Mouse (Mus musculus) CH12.LX (cell line): ENCODE data around the gene Minos1. TPM values are rescaled to one million over a fixed set of nuclear protein-coding genes. Genes with fewer than 3 reads are reported as not detected.

ENCODE experiments used
- DNase-seq: peaks from one replicate; pipeline ENCODE4 v3.0.0-alpha.2; 2013; ENCODE audit errors: extremely low read depth
- H3K27ac ChIP-seq: 2 replicates; pipeline ENCODE4 v1.5.1; 2012; ENCODE audit warnings: low read depth, mild to moderate bottlenecking, control low read depth, moderate library complexity; ENCODE audit not compliant: insufficient read depth
- H3K27me3 ChIP-seq: replicated peaks from 2 replicates; pipeline ENCODE3; 2012; ENCODE audit warnings: inconsistent platforms
- H3K36me3 ChIP-seq, 2 experiments: replicated peaks in 1 of 2; 2 replicates each; pipeline versions ENCODE3 to v1.6.1; 2012; ENCODE audit warnings: inconsistent platforms in 1 of 2, low read length in 1 of 2, mild to moderate bottlenecking in 1 of 2, mixed read lengths in 1 of 2, moderate library complexity in 1 of 2; ENCODE audit not compliant: control insufficient read depth in 1 of 2, insufficient read depth in 1 of 2
- H3K4me1 ChIP-seq, 2 experiments: 2 replicates each; pipeline ENCODE4 v1.6.1; 2012; ENCODE audit warnings: inconsistent platforms in 1 of 2, moderate library complexity in 1 of 2; ENCODE audit not compliant: insufficient read depth in 2 of 2, control insufficient read depth in 1 of 2
- H3K4me2 ChIP-seq: 2 replicates; pipeline ENCODE4 v1.6.1; 2012; ENCODE audit warnings: low read depth, mild to moderate bottlenecking, control low read depth; ENCODE audit not compliant: poor library complexity, insufficient read depth, severe bottlenecking
- H3K4me3 ChIP-seq, 3 experiments: fragments of 150-350 bp in 1 of 3; sonication (generic) in 1 of 3; replicated peaks in 1 of 3; 2 replicates each; pipeline versions ENCODE3 to v1.5.1; 2011 to 2012; ENCODE audit warnings: low read depth in 2 of 3, low read length in 2 of 3, mild to moderate bottlenecking in 2 of 3, moderate library complexity in 2 of 3, control low read depth in 1 of 3, improper control_type of control experiment in 1 of 3, inconsistent platforms in 1 of 3, mixed read lengths in 1 of 3; ENCODE audit not compliant: poor library complexity in 1 of 3
- H3K79me2 ChIP-seq: replicated peaks from 2 replicates; pipeline ENCODE4 v1.6.1; 2012; ENCODE audit warnings: mild to moderate bottlenecking, moderate library complexity; ENCODE audit not compliant: control insufficient read depth, poor library complexity, insufficient read depth, severe bottlenecking; ENCODE audit errors: extremely low read depth
- H3K9ac ChIP-seq: 2 replicates; pipeline ENCODE4 v1.6.1; 2012; ENCODE audit warnings: low read depth, mild to moderate bottlenecking, control low read depth, moderate library complexity; ENCODE audit not compliant: insufficient read depth
- H3K9me3 ChIP-seq: replicated peaks from 2 replicates; pipeline ENCODE3; 2012; ENCODE audit warnings: low read length, inconsistent platforms, mixed read lengths
- E2F4 ChIP-seq: IDR thresholded peaks from 2 replicates; pipeline ENCODE4 v1.6.1; 2011; ENCODE audit warnings: low read depth, low read length, improper control_type of control experiment; ENCODE audit not compliant: insufficient replicate concordance
- ETS1 ChIP-seq: conservative IDR thresholded peaks from 2 replicates; pipeline ENCODE4 v1.6.1; 2012; ENCODE audit warnings: low read depth, mild to moderate bottlenecking, inconsistent platforms, low read length, improper control_type of control experiment, moderate library complexity
- GABPA ChIP-seq: IDR thresholded peaks from 2 replicates; pipeline ENCODE4 v1.6.1; 2012; ENCODE audit warnings: low read depth, low read length, improper control_type of control experiment, inconsistent platforms; ENCODE audit not compliant: insufficient replicate concordance
- HCFC1 ChIP-seq: IDR thresholded peaks from 2 replicates; pipeline ENCODE4 v1.6.1; 2012; ENCODE audit warnings: low read depth, mild to moderate bottlenecking, inconsistent platforms, low read length, improper control_type of control experiment
- JUN ChIP-seq: IDR thresholded peaks from 2 replicates; pipeline ENCODE4 v1.6.1; 2011; ENCODE audit warnings: low read depth, mild to moderate bottlenecking, low read length, improper control_type of control experiment, moderate library complexity; ENCODE audit not compliant: insufficient read depth
- JUND ChIP-seq: conservative IDR thresholded peaks from 2 replicates; pipeline ENCODE4 v1.6.1; 2011; ENCODE audit warnings: low read depth, low read length, improper control_type of control experiment
- KAT2A ChIP-seq: IDR thresholded peaks from 2 replicates; pipeline ENCODE4 v1.6.1; 2012; ENCODE audit warnings: low read length, improper control_type of control experiment, inconsistent platforms; ENCODE audit not compliant: insufficient replicate concordance
- MAX ChIP-seq: IDR thresholded peaks from 2 replicates; pipeline ENCODE4 v1.6.1; 2011; ENCODE audit warnings: low read length, improper control_type of control experiment
- MXI1 ChIP-seq: IDR thresholded peaks from 2 replicates; pipeline ENCODE4 v1.6.1; 2011; ENCODE audit warnings: mild to moderate bottlenecking, low read depth, low read length, improper control_type of control experiment
- MYC ChIP-seq: IDR thresholded peaks from 2 replicates; pipeline ENCODE4 v1.6.1; 2011; ENCODE audit warnings: low read depth, mild to moderate bottlenecking, improper control_type of control experiment, low read length
- NELFE ChIP-seq: IDR thresholded peaks from 2 replicates; pipeline ENCODE4 v1.6.1; 2011; ENCODE audit warnings: low read depth, low read length, improper control_type of control experiment
- NRF1 ChIP-seq: IDR thresholded peaks from 2 replicates; pipeline ENCODE4 v1.6.1; 2014; ENCODE audit warnings: low read depth, mild to moderate bottlenecking, inconsistent platforms, low read length, improper control_type of control experiment, moderate library complexity
- POLR2A ChIP-seq: IDR thresholded peaks from 2 replicates; pipeline ENCODE4 v1.6.1; 2011; ENCODE audit warnings: low read depth, mild to moderate bottlenecking, improper control_type of control experiment, low read length
- POLR2AphosphoS2 ChIP-seq: IDR thresholded peaks from 2 replicates; pipeline ENCODE4 v1.6.1; 2011; ENCODE audit warnings: low read depth, low read length, improper control_type of control experiment
- RCOR1 ChIP-seq: conservative IDR thresholded peaks from 2 replicates; pipeline ENCODE4 v1.6.1; 2012; ENCODE audit warnings: low read depth, mild to moderate bottlenecking, inconsistent platforms, low read length, improper control_type of control experiment
- SMC3 ChIP-seq: IDR thresholded peaks from 2 replicates; pipeline ENCODE4 v1.6.1; 2011; ENCODE audit warnings: low read depth, low read length, improper control_type of control experiment
- TBP ChIP-seq: conservative IDR thresholded peaks from 2 replicates; pipeline ENCODE4 v1.6.1; 2011; ENCODE audit warnings: low read depth, low read length, improper control_type of control experiment
- TCF12 ChIP-seq: IDR thresholded peaks from 2 replicates; pipeline ENCODE4 v1.6.1; 2014; ENCODE audit warnings: low read depth, mild to moderate bottlenecking, inconsistent platforms, low read length, improper control_type of control experiment
- UBTF ChIP-seq: IDR thresholded peaks from 2 replicates; pipeline ENCODE4 v1.6.1; 2012; ENCODE audit warnings: low read depth, mild to moderate bottlenecking, inconsistent platforms, low read length, improper control_type of control experiment, moderate library complexity
- USF1 ChIP-seq: IDR thresholded peaks from 2 replicates; pipeline ENCODE4 v1.6.1; 2014; ENCODE audit warnings: low read depth, mild to moderate bottlenecking, inconsistent platforms, low read length, improper control_type of control experiment
- USF2 ChIP-seq: conservative IDR thresholded peaks from 2 replicates; pipeline ENCODE4 v1.6.1; 2011; ENCODE audit warnings: low read depth, low read length, improper control_type of control experiment
- ZC3H11A ChIP-seq: IDR thresholded peaks from 2 replicates; pipeline ENCODE4 v1.6.1; 2012; ENCODE audit warnings: low read depth, mild to moderate bottlenecking, inconsistent platforms, low read length, improper control_type of control experiment
- ZKSCAN1 ChIP-seq: IDR thresholded peaks from 2 replicates; pipeline ENCODE4 v1.6.1; 2012; ENCODE audit warnings: low read depth, inconsistent platforms, low read length, improper control_type of control experiment, borderline replicate concordance
- dilution Hi-C: fragments of 300-500 bp; cut with MboI; formaldehyde crosslinking; loops from 2 replicates; pipeline ENCODE4 v1.14.3; 2020; ENCODE audit warnings: low sequenced_read_pairs; ENCODE audit not compliant: extremely low pct_unique_long_range_greater_than_20kb, extremely low pct_ligation_motif_present
- in situ Hi-C: fragments of 300-500 bp; cut with MboI; formaldehyde crosslinking; loops from 3 replicates; pipeline ENCODE4 v1.14.3; 2019; ENCODE audit warnings: low sequenced_read_pairs, low pct_ligation_motif_present, low pct_unique_long_range_greater_than_20kb, mixed read lengths
- polyA plus RNA-seq: library from polyadenylated mRNA; unstranded; fragments of >175 nt; gene quantifications from 2 replicates; pipeline ENCODE4 v1.2.1, GENCODE M21; 2012; ENCODE audit warnings: low read depth; ENCODE audit not compliant: insufficient read length
- total RNA-seq, 2 experiments: library from RNA; depleted of rRNA; stranded (reverse); fragments of 300-350 nt in 1 of 2; fragments of >200 nt in 1 of 2; gene quantifications; 2 replicates each; pipeline ENCODE4 v1.2.3; 2012 to 2014

Gene Minos1
- total and polyA plus RNA-seq, 3 experiments = 39.2 to 418 (median 151) TPM

GRCm38 (mm10) chr4:139176023-139176422, 45.1 kb upstream of the Minos1 start:
- Histone ChIP-seq H3K4me3 (no peak overlapping the region), H3K9ac (no peak overlapping the region), H3K79me2 (no peaks in the 10 kb centered on the region), H3K4me2 (peak overlapping the region; percentile 47; the same call in 1 of the 2 replicates), H3K9me3 (peaks cover 14% of the 10 kb centered on the region), H3K27me3 (no peaks in the 10 kb centered on the region), H3K27ac (no peak overlapping the region), H3K36me3 (no peaks in the 10 kb centered on the region), H3K4me1 (no peaks in the 10 kb centered on the region)
- dilution Hi-C loops = no loop called here
- DNase-seq = no peak
- in situ Hi-C loops = no loop called here
- TF ChIP-seq USF2 (no peak), JUND (no peak), MAX (no peak), MYC (no peak), USF1 (no peak), GABPA (no peak), E2F4 (no peak), UBTF (no peak), RCOR1 (no peak), POLR2AphosphoS2 (no peak), NRF1 (no peak), NELFE (no peak), SMC3 (no peak), ZKSCAN1 (no peak)
- TF ChIP-seq, all 38 proteins: peak for 0

- DNase-seq = no peak
- no peaks in the 10 kb centered on the region for H3K27me3 ChIP-seq
- in situ Hi-C loops (no loop called here), dilution Hi-C loops (no loop called here)
- H3K27ac ChIP-seq = no peak overlapping the region
- no peak overlapping the region for H3K4me3 ChIP-seq
- H3K9ac ChIP-seq = no peak overlapping the region
- H3K79me2 ChIP-seq = no peaks in the 10 kb centered on the region
- peaks cover 14% of the 10 kb centered on the region for H3K9me3 ChIP-seq
- no peak for TF ChIP-seq NRF1
- TF ChIP-seq RCOR1 = no peak
- no peak for TF ChIP-seq JUND
- no peak for TF ChIP-seq USF2
- TF ChIP-seq TCF12 = no peak
- no peak for TF ChIP-seq GABPA
- no peak for TF ChIP-seq E2F4
- no peak for TF ChIP-seq ZC3H11A
- no peak for TF ChIP-seq USF1
- TF ChIP-seq HCFC1 = no peak
- TF ChIP-seq KAT2A = no peak
- TF ChIP-seq MYC = no peak
- TF ChIP-seq JUN = no peak
- TF ChIP-seq MXI1 = no peak
- no peak for TF ChIP-seq SMC3
- no peak for TF ChIP-seq ETS1
- TF ChIP-seq POLR2A = no peak
- TF ChIP-seq NELFE = no peak
- TF ChIP-seq TBP = no peak
- no peaks in the 10 kb centered on the region for H3K36me3 ChIP-seq
- H3K4me1 ChIP-seq = no peaks in the 10 kb centered on the region
- peak overlapping the region; percentile 47 for H3K4me2 ChIP-seq
These were observed 44.4 kb upstream of the Minos1 start for GRCm38 (mm10) chr4:139175061-139175971.
